Mouse (Mus musculus) adrenal gland, adult 10 weeks (tissue): ENCODE data around the gene Gm21731. TPM values are rescaled to one million over a fixed set of nuclear protein-coding genes. Genes with fewer than 3 reads are reported as not detected.

ENCODE experiments used
- polyA plus RNA-seq: library from polyadenylated mRNA; stranded (reverse); fragments of 350-450 nt; fragmentation: Illumina TruSeq; extraction: RNeasy Lipid Tissue Mini Kit (QIAGEN cat#74804); gene quantifications from one replicate; pipeline ENCODE4 v1.2.3, GENCODE M21; 2014; ENCODE audit warnings: low read depth, low replicate concordance

Gm21731 gene
- polyA plus RNA-seq, result not detected

GRCm38 (mm10) chr13:120238811-120239210, at the start of gene Gm21731:
Gene Gm21731, plus strand, starts transcription at chr13:120239111.

GRCm38 (mm10) chr13:120215847-120216246, 23.1 kb upstream of the Gm21731 start, which contains the start of gene Gm21762:
Gene Gm21762, minus strand, starts transcription at chr13:120215947.

GRCm38 (mm10) chr13:120262870-120263269, 24.0 kb downstream of the Gm21731 start, which contains the start of gene AF067061:
Gene AF067061, plus strand, starts transcription at chr13:120263114.

Other genes starting within 250 kb of the Gm21731 start
- not detected for gene Gm36079, start 212.1 kb upstream of the Gm21731 start, polyA plus RNA-seq
- gene Gm21188, start 186.9 kb upstream of the Gm21731 start, polyA plus RNA-seq, result 2.3 TPM
- not detected for gene Gm20767, start 98.9 kb upstream of the Gm21731 start, polyA plus RNA-seq
- not detected for gene Gm21818, start 66.7 kb upstream of the Gm21731 start, polyA plus RNA-seq
- not detected for gene Gm21762, start 23.2 kb upstream of the Gm21731 start, polyA plus RNA-seq
- not detected for gene AF067061, start 24.0 kb downstream of the Gm21731 start, polyA plus RNA-seq
- gene BC147527, start 61.3 kb downstream of the Gm21731 start, polyA plus RNA-seq, result 1.6 TPM
- gene Tcstv3, start 77.8 kb downstream of the Gm21731 start, polyA plus RNA-seq, result not detected